ENCODE assay signal across 26 mouse cellular contexts in genomic region chr3:116085962-116086361, GRCm38 (mm10).
"Had no signal": no experiment of that assay in that cellular context is flagged by ENCODE, and none has a peak within 500 bp of the region (broad histone marks: within the 10 kb centered on the region; RNA-seq: fewer than 3 reads in every experiment).

No protein-coding gene starts in this region.

- H3K36me3 ChIP-seq: heart, embryonic 13.5 days; heart, embryonic 15.5 days; hindbrain, embryonic 13.5 days; hindbrain, embryonic 15.5 days; kidney, embryonic 15.5 days; limb, embryonic 13.5 days; limb, embryonic 15.5 days had no signal

- H3K27me3 ChIP-seq: heart, embryonic 13.5 days; heart, embryonic 15.5 days; hindbrain, embryonic 13.5 days; hindbrain, embryonic 15.5 days; kidney, embryonic 15.5 days; limb, embryonic 13.5 days; limb, embryonic 15.5 days had no signal

- ATAC-seq: hindbrain, postnatal 0 days; intestine, embryonic 16.5 days had no signal

- H3K9ac ChIP-seq: heart, embryonic 13.5 days; heart, embryonic 15.5 days; hindbrain, embryonic 13.5 days; hindbrain, embryonic 15.5 days; kidney, embryonic 15.5 days; limb, embryonic 13.5 days; limb, embryonic 15.5 days had no signal

- DNase-seq: gastrocnemius, adult 2 months; gastrocnemius, postnatal 10 days; gastrocnemius, postnatal 36 days; heart, adult 11 months; heart, adult 2 months; heart, postnatal 14 days; heart, postnatal 36 days; kidney, adult 11 months; kidney, adult 2 months; kidney, adult 9 months; kidney, postnatal 14 days; kidney, postnatal 36 days; layer of hippocampus, adult 9-11 months; layer of hippocampus, postnatal 36 days; left cerebral cortex, postnatal 4 days had no signal

- H3K4me1 ChIP-seq: hindbrain, embryonic 13.5 days; hindbrain, embryonic 15.5 days; limb, embryonic 13.5 days; limb, embryonic 15.5 days had no signal

- H3K27ac ChIP-seq: gastrocnemius, adult 2 months; heart, adult 2 months; heart, embryonic 13.5 days; heart, embryonic 15.5 days; hindbrain, embryonic 13.5 days; hindbrain, embryonic 15.5 days; hindbrain, postnatal 0 days; kidney, embryonic 15.5 days; kidney, postnatal 0 days; limb, embryonic 13.5 days; limb, embryonic 15.5 days had no signal

- H3K9me3 ChIP-seq: hindbrain, embryonic 13.5 days; hindbrain, embryonic 15.5 days; limb, embryonic 15.5 days had no signal

- H3K4me2 ChIP-seq: heart, embryonic 11.5 days; heart, embryonic 13.5 days; heart, embryonic 15.5 days; hindbrain, embryonic 13.5 days; hindbrain, embryonic 15.5 days; kidney, embryonic 15.5 days; limb, embryonic 13.5 days; limb, embryonic 15.5 days had no signal

- H3K4me3 ChIP-seq: gastrocnemius, adult 2 months; heart, adult 2 months; heart, embryonic 13.5 days; heart, embryonic 15.5 days; hindbrain, embryonic 13.5 days; hindbrain, embryonic 15.5 days; kidney, embryonic 15.5 days; limb, embryonic 13.5 days; limb, embryonic 15.5 days had no signal
